Mouse (Mus musculus): Measurements from ENCODE around the gene Dph6. TPM values are rescaled to one million over a fixed set of nuclear protein-coding genes. Genes with fewer than 3 reads are reported as not detected.

Dph6 gene
- total RNA-seq, 2 experiments from 2014 or later: 7.0 to 7.7 TPM

DNA sequence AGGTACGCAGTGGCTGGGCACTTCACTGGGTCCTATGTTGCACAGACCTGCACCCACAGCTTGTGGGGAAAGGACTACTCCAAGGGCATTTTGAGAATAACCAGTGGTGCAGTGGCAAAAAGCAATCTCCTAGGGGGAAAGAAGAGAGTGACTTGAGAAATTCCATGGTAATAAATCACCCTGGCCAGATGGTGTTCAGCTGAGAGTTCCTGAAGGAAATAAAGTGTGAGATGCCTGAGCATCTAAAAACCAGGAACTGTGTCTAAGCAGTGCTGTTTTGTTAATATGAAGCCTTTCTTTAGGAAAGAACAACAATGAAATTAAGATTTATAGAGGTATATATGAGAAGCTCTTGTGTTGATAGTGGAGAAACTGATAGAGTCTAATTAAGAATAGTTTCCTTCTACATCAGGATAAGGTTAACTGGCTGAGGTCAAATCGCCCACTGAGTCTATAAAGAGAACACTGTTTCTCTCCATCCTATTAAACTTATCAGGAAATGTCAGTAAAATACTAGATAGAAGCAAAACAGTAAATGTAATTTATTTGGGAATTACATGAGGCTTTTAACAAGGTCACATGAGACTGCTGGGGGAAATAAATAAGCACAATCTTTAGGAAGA lies 111.7 kb downstream of the Dph6 start:
- intact Hi-C loops (cut with DNase I): no loop called here
- DNase-seq (ENCODE audit: low spot score): no peak

DNA sequence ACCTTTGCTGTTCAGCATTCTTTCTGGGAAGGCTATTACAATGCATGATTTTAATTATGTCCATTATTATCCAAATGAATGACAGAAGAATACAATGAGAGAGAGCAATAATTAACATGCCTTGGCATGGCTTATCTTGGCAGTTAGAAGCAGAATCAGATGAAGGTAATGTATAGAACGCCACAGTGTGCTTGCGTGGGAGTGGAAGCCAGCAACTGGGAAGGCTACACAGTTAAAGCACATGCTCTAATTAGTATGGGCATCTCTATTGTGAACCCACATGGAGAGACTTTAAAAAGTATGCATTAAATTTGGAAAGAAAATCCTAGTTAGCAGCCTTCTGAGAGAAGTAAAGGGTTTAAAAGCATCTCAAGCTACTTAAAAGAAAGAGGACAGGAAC lies 112.4 kb downstream of the Dph6 start:
- intact Hi-C loops (cut with DNase I): no loop called here
- DNase-seq (ENCODE audit: low spot score): no peak

DNA sequence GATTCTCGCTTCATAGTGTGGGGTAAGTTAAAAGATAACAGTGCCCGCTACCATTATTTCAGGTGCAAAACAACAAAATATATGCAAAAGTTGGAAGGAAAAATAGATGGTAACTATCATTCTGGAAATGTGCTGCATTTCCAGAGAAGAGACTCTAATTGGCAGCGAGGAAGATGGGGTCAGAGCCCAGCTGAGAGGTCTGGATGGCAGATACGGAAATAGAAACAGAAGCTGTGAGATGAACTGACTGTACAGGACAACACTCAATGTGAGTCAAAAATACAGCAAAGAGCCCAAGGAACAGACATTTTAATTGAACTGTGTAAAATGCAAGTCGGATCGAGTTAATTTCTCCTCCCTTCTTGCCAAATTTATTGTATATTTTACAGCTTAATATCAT lies 114.3 kb downstream of the Dph6 start:
- intact Hi-C loops (cut with DNase I): no loop called here
- no peak for DNase-seq (ENCODE audit: low spot score)

DNA sequence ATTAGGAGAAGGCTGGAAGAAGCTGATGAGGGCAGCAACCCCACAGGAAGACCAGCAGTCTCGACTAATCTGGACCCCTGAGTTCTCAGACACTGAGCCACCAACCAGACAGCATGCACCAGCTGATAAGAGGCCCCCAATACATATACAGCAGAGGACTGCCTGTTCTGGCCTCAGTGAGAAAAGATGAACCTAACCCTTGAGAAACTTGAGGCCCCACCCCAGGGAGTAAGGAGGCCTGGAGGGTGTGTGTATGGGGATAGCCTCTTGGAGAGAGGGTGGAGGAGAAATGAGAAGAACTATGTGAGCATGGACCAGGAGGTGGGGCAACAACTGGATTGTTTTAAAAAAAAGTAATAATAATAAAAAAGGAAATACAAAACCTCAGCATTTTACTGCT lies 118.7 kb downstream of the Dph6 start:
- DNase-seq (ENCODE audit: low spot score): no peak
- intact Hi-C loops (cut with DNase I): no loop called here

DNA sequence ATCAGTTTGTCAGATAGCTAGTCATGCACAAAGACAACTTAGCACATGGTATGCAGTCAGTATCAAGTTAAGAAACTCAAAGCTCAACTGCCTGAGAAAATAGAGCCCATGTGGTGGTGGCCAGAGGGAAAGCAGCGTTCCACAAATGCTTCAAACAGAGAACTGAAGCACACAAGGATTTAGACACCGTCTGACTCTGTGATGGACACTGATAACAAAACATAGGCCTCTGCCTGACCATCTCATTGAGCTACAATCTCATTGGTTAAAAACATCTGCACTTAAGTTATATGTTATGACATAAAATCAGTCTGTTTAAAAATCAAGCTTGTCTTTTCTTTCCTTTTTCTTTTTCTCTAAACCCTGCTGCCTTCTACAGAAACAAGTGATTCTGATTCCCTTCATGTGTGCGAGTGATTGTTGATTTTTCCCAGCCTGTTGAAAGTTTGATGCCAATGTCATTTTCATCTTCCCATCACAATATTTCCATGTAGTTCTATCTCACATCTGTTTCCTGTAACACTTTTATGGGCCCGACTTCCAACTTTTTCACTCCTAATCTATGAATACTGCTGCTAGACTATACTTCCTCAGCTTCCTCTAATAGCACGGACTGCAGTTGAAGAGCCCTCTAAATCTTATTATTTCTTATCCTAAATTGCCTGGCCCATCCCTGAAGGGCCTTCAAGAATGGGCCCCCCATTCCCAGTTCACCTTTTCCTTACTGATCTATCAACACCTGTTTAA lies 123.6 kb downstream of the Dph6 start:
- intact Hi-C loops (cut with DNase I): no loop called here

DNA sequence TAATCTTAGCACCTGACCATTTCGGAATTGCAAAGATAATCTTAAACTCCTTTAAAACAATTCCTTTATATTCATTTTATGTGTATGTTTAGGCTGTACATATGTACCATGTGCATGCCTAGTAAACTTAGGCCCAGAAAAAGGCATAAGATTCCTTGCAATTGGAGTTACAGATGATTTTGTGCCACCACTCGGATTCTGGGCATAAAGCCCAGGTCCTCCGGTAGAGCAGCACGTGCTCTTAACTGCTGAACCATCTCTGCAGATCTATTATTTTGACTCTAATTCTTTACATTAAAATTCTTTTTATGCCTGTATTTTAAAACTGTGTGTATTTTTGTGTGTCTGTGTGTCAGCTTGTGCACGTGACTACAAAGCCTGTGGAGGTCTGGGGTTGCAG lies 134.3 kb downstream of the Dph6 start:
- DNase-seq (ENCODE audit: low spot score): no peak
- intact Hi-C loops (cut with DNase I): no loop called here

More for the DNA sequence above, 123.6 kb downstream of the Dph6 start:
- no peak for DNase-seq (ENCODE audit: low spot score)

DNA sequence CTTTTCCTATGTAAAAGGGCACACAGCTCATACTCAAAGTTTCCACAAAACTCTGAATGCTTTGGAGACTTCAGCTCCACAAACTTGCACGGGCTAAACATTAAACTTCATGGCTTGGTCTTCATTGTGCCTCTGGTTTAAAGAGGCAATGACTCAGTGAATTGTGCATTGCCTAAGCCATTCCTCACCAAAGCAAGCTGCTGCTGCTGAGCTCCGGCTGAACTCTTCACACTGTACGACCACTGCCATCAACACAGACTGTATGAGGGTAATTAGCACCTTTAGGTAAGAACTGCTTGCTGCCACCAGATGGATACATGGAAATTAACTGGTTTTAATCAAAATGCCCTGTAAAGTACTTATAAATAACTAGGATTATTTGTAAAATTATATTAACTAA lies 134.9 kb downstream of the Dph6 start:
- no peak for DNase-seq (ENCODE audit: low spot score)
- intact Hi-C loops (cut with DNase I): no loop called here

DNA sequence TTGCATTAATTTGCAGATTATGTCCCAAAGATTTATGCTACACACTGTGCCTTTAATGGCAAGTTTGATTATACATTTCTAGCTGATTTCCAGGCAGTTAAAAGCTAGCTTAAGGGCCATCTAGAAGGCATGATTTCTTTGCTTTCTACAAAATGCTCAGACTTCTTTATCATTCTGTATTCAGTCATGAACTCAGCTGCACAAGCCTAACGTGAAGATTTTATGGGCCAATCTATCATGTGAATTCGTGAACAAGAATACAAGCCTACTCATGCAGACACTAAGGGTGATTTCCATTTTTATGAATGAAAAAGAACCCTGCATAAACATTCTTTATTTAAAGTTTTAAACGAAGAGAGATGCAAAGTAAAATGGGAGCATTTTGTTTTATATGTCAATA lies 162.4 kb downstream of the Dph6 start:
- intact Hi-C loops (cut with DNase I): no loop called here
- no peak for DNase-seq (ENCODE audit: low spot score)

DNA sequence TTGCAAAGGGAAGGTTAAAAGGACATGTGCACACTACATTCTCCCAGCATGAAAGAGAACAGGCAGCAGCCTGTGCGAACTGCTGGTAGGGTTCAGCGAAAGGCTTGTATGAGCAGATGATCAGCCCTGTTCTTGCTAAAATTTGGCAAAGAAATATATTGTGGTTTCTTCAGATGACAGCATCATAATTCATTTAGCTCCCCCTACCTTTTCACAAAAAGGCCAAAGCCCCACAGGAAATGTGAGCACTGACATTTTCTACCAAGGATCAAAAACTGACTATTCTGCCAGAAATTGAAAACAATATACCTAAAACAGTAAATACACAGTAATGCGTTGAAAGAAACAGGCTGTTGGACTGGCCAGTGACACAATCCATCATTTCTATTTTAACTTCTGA lies 162.9 kb downstream of the Dph6 start:
- no peak for DNase-seq (ENCODE audit: low spot score)
- intact Hi-C loops (cut with DNase I): no loop called here

DNA sequence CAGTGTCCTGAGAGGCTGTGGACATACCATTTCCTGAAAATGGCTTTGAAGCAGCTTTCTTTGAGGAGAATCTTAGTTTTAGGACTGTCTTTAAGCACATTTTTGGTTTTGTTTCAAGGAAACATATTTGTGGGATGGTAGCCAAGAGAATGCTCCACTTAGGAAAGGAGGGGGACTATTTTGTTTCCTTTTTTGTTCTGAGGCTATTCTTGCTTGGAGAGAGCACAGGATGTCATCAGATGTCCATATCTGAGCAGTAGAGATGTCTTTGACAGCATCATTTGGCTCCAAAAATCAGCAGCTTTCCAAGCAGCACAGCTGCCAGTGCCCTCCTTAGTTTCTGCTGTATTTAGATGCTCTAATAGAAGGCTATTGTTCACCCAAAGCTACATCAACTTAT lies 167.8 kb downstream of the Dph6 start:
- intact Hi-C loops (cut with DNase I): no loop called here
- no peak for DNase-seq (ENCODE audit: low spot score)
